Mouse (Mus musculus) gastrocnemius, adult 18-20 months (tissue): ENCODE results near the gene Atg5. TPM values are rescaled to one million over a fixed set of nuclear protein-coding genes. Genes with fewer than 3 reads are reported as not detected.

Experiments
- DNase-seq: peaks from one replicate; pipeline ENCODE4 v3.0.0; 2021; ENCODE audit warnings: low spot score
- total RNA-seq, 2 experiments: library from RNA; stranded (reverse); gene quantifications; 2 replicates each; pipeline ENCODE4 v1.2.3; 2021

Atg5 gene
- total RNA-seq, 2 experiments from 2014 or later = 11.7 to 12.7 TPM

DNA sequence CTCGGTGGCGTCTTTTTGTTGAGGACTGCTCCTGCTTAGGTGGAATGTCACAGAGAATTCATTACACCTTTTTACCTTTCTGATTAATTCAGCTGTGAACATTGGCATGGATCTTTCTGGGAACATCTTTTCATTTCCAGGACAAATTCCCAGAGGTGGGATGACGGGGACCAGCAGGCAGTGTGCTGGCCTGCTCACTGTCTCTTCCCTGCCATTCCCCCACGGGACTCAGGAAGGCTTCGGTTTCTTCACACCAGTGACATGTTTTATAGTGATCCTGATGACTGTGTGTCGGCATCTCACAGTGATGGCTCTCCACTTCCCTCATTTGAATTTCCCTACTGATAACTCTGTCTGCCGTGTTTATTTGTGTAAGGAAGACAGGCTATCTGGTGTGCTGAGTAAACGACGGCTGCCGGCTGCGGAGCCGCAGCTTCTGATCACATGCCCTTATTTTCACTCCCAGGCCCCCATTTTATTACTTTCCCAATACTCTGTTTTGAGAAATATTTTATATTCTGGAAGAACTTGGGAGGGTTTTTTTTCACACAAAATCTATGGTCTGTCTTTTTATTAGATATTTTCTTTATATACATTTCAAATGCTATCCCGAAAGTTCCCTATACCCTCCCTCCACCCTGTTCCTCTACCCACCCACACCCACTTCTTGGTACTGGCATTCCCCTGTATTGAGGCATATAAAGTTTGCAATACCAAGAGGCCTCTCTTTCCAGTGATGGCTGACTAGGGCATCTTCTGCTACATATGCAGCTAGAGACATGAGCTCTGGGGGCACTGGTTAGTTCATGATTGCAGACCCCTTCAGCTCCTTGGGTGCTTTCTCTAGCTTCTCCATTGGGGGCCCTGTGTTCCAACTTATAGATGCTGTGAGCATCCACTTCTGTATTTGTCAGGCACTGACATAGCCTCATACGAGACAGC is 80.6 kb downstream of the Atg5 start:
- DNase-seq = no peak

DNA sequence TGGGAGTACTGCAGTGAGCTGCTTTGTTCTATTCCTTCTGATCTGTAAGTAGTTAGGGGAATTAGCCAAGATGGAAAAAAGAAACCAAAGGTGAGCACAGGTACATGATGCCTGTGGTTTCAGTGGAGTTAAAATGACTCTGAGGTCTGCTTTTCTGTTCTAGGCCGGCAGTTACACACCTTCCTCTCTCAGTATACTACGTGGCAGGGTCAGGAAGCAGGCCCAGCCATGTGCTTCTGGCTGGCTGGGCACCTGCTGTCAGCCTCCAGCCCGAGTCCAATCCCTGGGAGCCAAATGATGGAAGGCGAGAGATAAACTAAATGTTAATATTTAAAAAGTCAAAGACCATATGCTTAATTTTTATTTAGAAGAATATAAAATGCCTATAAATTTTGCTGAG is 85.3 kb downstream of the Atg5 start:
- no peak for DNase-seq

DNA sequence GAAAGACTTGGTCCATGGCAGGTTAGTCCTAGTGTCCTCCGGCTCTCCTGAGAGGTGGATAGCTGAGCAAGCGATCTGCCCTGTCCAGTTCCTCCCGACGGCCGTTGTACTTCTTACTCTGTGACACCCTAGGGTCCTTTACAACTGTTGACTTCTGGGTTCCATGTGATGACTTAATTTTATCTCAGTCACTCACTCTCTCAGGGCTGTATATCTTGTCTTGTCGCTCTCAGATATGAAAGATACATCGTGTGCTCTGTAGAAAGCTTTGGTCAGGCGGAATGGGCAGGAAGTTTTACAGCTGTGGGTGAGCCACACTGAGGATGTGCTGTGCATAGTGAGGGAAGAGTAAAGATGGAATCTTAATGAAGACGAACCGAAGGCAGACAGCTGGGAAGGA is 86.2 kb downstream of the Atg5 start:
- DNase-seq = no peak

DNA sequence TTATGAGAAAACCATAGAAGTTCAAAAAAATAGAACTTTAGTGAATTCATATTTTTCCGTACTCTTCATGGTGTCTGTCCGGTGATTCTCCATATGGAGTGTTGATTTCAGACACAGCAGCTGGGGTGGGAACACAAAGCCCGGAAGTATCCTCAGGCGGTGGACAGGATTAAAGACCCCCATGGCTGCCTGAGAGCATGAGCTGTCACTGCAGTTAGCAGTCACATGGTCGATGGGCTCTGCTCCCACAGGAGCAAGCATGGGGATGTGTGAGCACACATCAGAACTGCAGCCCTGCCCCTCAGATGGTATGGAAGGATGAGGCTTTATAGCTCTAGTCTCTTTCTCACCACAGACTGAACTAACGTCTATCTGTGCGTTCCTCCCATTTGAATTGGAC is 87.1 kb downstream of the Atg5 start:
- DNase-seq = no peak

DNA sequence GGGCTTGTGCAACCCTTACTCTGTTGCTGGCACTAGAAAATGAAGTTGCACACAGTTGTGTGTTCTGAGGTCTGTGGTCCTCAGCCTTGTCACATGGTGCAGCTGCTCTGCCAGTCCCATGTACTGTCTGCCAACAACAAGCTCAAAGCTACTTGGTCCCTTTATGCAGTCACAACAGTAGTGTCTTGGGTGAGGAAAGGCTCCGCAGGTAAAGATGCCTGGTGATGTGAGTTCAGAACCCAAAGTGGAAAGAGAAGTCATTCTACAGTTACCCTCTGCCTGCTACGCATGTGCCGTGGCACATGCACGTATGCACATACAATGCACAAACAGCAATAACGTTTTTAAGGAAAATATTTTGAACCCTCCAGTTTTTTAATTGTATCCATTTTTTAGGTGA is 88.5 kb downstream of the Atg5 start:
- no peak for DNase-seq

DNA sequence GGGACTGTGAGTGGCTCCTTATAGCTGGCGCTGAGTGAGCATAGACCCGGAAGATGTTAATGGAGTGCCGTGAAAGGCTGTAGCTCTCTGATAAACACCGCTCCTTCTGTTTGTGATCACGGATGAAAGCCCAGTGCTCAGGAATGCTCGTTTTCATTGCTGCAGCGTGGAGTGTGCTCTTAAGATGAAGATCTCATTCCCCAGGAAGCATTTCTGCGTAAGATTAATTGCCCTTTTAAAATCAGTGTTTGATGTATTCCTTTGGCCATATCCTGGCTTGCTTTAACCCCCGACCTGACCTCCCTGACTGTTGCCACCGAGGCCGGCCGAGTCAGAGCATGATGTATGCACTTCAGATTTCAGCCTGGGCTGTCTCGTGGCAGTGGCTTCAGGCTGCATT is 89.2 kb downstream of the Atg5 start:
- DNase-seq = no peak

DNA sequence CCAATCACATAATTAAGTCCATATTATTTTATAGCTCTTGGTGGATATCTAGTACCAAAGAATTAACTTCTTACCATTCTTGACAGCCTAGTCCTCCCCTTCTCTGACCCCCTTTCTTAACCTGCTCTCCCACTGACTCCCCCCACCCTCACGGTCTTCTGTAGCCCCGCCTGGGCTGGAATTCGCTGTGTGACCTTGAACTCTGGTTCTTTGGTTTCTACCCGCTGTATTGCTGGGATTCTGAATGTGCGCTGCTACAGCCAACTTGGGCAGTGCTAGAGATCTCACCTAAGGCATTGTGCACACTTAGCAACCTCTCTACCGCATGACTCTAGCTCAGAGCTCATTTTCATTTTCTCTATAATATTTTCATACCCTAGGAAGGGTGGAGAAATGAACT is 90.7 kb downstream of the Atg5 start:
- DNase-seq = no peak

DNA sequence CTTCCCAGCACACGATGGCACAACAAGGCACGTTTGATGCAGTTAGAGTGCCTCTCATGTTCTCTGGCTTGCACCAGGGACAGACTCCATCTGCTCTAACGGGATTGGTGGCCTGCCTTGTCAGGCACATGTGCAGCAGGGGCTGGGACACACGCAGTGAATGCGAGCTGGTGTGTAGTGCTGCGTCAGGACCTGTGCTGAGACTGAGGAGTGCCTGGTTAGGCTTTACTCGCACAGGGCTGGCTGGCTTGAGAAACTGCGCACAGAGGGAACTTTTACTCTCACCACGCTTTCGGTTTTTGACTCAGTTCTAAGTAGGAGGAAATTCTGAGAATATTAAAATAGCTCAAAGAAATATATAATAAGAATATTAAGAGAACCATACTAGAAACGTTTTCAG is 92.5 kb downstream of the Atg5 start:
- DNase-seq = no peak

DNA sequence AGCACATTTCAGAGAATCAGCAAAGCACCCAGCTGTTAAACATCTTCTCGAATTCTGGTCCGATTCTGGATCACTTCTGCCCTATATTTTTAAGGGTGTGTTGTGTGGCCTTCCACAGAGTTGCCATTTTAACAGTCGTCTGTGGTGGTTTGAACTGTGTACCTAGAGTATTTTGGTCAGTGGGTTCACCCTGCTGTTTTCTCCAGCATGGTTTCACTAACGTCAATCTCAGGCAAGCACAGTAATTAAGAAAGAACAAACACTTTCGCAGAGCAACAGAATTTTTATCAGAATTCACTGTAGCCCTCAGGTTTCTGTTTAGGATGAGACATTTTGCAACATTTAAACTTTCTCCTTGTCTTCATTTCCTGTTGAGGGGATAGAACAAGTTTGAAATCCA is 94.3 kb downstream of the Atg5 start:
- DNase-seq = no peak

DNA sequence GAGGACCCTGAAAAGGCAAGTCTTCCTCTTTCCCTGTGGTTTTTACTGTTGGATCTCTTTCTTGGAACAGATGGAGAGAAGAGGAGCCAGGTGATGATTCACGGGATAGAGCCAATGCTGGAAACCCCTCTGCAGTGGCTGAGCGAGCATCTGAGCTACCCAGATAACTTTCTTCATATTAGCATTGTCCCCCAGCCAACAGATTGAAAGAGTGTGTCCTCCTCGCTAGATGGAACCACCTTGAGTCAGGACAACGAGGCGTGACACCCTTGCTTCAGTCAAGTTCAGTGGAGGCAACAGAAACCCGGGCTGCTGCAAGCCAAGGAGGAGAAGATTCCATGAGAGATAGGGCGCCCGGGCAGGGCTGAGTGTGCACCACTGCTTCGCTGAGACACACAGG is 94.7 kb downstream of the Atg5 start:
- DNase-seq = no peak

DNA sequence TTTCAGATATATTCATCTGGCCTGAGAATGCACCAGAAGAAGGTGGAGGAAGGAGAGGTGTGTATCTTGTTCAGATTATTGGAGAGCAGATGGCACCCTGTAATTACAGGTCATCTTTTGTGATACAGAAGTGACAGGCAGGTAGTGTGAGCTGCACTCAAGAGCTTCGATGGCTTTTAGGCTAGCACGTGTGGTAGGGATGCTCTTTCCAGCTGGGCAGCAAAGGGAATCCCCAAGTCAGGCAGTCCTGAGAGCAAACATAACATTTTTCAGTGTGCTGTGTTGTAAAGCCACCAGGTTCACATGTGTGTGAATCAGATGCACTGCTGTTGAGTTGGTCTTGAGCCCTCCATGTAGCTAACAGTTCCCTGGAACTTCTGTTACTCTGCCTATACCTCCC is 98.0 kb downstream of the Atg5 start:
- DNase-seq = no peak

DNA sequence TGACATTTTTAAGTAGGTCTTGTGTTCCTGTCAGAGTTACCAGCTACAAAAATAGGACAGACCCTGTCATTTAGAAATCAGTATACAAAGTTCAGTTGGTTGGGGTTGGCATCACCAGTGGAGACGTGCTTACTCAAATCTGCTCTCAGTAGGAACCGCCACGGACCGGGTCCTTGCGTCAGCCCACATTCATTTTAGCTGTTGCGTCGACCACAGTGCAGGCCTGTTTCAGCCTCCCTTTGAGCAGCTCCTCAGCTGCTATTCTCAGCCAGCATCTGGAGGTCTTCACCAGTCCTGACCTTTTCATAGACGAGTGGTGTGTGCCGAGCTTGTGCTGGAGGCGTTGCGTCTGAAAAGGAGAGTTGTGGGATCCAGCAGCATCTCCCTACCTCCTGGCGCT is 98.9 kb downstream of the Atg5 start:
- no peak for DNase-seq

DNA sequence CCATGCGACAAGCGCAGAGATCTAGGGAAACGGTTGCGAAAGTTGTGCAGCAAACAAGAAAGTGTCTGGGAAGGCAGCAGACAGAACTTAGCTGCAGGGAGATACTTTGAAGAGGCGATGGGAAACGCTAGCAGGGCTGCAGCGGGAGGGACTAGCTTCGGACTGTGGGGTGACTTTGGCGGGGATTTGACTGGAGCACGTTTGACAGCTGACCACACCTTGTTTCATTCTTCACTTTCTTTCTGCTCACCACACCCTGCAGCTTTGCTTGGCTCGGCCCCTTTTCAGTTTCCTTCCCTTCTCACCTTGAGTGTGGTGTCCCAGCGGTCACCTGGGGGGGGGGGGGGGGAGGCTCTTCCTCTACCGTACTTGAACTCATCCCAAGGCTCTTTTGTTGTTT is 100.4 kb downstream of the Atg5 start:
- DNase-seq = no peak

DNA sequence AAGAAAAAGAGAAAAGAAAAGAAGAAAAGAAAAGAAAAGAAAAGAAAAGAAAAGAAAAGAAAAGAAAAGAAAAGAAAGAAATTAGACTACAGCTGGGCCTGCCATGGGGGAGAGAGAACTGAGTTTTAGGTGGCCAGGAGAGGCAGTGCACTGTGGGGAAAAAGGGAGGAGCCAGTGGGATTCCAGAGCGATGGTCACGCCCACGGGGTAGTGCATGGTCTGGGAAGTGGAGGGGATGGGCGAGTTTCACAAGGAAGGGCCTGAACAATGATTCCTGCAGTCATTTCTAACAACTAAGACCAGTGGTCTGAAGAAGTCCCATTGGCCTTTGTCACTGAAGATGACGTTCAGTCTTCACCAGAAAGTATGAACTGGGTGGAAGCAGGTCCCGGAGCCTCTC is 102.5 kb downstream of the Atg5 start:
- DNase-seq = no peak

DNA sequence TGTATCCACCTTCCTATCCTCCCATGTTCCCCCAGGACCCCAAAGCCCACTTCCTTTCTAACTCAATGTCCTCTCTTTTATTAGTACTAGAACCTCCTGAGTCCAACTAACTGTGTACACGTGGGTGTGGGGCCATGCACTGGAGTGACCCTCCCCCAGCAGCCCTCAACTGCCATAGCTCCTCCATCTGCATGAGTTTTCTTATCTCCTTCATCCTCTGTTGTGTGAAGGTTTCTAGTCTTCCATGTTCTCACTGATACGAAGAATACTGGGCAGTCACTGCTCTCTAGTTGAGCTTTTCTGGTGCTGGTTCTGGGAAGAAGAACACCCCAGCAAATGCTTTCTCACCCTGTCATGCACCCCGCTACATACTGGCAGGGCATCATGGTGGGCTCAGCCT is 104.1 kb downstream of the Atg5 start:
- DNase-seq = no peak

DNA sequence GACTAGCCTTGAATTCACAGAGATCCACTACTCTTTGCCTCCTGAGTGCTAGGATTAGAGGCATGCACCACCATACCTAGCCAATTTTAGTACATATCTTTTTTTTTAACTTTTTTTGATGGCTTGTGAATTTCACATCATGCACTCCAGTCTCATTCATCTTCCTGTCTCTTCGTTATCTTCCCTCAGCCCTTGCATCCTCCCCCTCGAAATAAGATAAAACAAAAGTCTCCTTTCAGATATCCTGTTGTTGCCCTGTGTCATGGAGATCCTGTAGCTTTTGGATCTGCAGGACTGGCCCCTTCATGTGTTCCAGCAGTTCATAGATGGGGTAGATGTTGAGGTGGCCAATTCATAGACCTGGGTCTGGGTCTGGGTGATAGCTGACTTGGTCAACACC is 106.5 kb downstream of the Atg5 start:
- DNase-seq = no peak

DNA sequence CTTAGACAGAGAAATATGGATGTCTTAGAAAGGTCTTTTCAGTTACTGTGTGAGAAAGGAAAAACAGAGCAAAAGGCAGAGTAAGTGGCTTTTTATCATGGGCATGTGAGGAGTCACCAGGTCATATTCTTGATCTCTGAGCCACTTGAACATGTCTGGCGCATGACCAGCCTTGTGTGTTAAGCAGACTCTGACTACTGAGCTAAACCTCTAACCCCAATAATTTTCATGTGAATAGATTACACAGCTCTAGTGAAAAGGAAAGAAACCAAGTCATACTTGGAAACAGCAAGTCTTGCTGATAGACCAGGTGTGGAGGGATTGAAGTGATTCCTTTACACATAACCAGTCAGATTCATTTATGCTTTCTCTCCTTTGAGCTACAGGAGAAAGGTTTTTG is 107.3 kb downstream of the Atg5 start:
- DNase-seq = no peak

DNA sequence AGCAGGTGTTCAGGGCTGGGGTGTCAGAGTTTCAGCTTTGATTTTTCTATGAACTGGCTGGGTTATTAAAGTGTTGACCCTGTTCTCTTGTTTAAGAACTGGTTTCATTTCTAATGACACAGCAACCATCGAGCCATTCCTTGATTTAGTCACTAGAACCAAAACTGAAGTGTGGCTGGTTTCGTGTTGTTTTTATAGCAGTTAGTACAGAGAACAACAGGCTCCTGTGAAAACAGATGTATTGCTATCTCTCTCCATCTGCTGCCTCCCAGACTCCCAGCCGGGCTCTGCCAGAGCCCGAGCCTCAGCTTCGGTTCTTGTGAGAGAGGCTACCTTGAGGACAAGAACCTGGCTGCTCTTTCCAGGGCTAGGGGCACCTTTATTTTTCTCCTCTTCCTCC is 109.7 kb downstream of the Atg5 start:
- DNase-seq = no peak

DNA sequence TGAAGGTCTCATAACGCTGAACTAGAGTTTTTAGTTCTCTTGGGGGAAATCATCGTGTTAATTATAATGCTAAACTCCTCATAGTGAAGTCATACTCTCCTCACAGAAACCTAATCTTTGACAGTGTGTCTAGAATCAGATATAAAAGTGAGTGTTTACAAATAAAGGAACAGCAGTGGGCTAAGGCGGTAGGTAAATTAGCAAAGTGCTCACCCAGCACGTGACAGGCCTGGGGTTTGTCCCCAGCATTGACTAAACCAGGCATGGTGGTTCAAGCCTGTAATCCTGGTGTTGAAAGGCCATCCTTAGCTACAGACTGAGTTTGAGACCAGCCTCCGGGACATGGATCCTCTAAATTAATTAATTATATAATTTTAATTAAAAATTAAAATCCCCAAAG is 110.2 kb downstream of the Atg5 start:
- no peak for DNase-seq

DNA sequence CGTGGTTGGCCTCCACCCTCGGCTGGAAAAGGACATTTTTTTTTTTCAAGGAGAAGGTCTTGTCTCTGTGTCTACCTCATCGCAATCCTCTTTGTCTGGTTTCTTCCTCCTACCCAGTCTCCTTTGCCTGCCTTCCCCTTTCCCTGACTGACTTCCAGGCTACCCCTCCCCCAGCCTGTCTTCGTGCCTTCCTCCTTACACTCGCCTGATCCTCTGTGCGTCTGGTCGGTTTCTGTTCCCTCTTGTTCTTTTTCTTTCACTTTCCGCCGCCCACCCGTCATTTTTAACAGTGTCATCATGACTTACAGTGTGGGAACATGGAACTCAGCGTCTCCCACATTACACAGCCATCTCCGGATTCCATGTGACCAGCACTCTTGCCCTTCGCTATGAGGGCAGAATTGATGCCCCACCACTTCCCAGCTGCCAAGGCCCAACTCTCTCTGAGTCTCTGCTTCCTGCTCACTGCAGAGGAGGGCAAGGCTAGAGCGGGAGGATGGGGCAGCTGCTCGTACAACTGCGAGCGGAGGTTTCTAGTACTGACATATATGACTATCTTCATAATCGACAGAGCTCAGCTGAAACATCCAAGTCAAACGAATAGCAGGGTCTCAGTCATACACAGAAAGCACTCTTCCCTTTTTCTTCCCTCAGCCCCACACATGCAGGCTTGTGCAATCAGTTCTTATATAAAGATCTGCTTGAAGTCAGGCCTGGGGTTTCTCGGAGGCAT is 112.5 kb downstream of the Atg5 start:
- DNase-seq = peak; percentile 51

DNA sequence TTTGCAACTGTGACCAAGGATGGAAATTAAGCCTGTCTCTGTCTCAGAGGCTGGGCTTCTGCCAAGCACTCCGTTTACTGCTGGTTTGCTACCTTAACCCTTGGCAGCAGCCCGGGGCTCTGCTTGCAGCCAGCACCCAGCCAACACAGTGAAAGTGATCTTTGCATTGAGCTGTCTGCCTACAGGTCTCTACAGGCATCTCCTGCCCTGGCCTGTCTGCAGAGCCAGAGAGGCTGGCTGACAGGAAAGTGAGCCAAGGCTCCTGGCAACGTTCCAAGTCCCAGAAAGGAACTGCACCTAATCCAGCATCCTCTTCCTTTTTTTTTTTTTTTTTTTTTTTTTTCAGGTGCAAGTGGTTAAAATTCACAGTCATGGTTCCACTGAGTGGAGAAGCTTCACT is 113.2 kb downstream of the Atg5 start:
- DNase-seq = peak; percentile 57

DNA sequence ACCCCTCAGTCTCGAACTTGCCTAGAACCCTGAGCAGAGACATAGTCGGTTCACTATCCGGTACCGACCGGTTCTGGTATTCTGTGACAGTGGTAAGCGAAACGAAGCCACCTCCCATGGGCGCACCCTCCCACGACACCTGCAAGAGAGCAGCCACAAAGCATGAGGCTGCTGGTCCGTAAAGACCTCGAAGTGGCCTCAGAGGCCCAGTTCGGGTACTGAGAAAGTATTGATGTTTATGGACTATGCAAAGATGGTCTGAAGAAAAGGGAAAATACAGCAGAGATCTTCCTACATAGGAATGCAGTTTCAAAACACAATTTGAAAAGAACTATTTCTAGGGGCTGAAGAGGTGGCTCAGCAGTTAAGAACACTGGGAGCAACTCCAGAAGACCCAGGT is 113.8 kb downstream of the Atg5 start:
- no peak for DNase-seq

DNA sequence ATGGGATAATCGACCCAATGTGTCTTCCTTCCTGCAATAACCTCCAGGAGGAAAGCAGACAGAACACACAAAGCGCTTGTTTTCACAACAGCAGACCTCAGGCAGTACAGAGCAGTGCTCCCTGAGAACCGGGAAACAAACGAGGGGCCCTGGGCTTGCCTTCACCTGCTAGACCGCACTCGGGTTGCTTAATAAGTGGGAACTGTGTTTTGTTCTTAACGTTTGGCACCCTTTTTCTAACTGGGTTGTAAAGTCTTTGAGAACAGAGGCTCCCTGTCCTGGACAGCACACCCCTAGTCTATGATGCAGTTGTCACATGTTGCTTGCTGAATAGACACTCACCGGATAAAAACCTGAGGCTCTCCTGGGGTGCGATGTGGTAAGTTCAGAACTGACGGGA is 115.1 kb downstream of the Atg5 start:
- no peak for DNase-seq
